ENCODE assay signal across 8 mouse cellular contexts in the genomic region with DNA sequence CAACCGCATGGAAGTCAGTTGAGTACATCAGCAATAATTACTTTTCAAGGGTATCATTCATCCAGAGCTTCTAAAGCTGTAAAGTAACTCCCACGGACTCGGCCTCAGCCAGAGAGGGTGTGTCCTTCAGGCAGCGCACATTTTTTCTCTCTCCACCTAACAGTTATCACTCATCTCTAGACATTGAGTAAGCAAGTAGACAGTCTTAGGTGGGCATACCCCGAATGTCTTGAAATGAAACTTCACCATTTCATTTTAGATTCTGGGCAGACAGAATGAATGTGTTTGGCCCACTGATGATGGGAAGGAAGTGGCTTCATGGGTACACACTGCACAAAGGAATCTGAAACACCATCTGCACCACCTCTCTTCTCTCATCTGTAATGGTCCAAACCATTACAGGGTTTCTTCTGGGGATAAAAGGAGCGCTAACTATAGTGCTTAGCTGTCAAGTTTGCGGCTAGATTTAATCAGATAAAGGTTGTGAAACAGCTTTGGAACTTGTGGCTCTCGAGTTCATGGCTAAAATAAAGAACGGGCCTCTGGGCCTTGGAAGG. TPM values are rescaled to one million over a fixed set of nuclear protein-coding genes. Genes with fewer than 3 reads are reported as not detected.
DNase-seq lines count a peak whose midpoint lies in the region; ATAC-seq and TF ChIP-seq lines count a peak whose summit lies in the region.

No protein-coding gene starts in this region.

- no peaks in the 10 kb centered on the region for H3K79me2 ChIP-seq in CH12.LX (replicated peaks; ENCODE audit: control insufficient read depth, extremely low read depth, insufficient read depth, poor library complexity, severe bottlenecking)

- dilution Hi-C loops in CH12.LX (cut with MboI; ENCODE audit: extremely low pct_ligation_motif_present, extremely low pct_unique_long_range_greater_than_20kb, low sequenced_read_pairs), result no loop called here

- intact Hi-C loops in heart, postnatal 14 days (cut with DNase I), result no loop called here

- H3K4me1 ChIP-seq in heart, embryonic 11.5 days (ENCODE audit: control insufficient read depth, insufficient read depth, low read length), result peaks cover 6% of the 10 kb centered on the region; the same call in 1 of the 2 replicates
- no peaks in the 10 kb centered on the region for H3K4me1 ChIP-seq in CH12.LX (ENCODE audit: control insufficient read depth in 1 of 2, insufficient read depth in 2 of 2)
- no peaks in the 10 kb centered on the region; the same call in 1 of the 2 replicates for H3K4me1 ChIP-seq in embryonic fibroblast, embryonic 13.5 days (ENCODE audit: control insufficient read depth, insufficient read depth, low read length)
- no peaks in the 10 kb centered on the region; the same call in 1 of the 2 replicates for H3K4me1 ChIP-seq in intestine, embryonic 15.5 days (replicated peaks)

- H3K36me3 ChIP-seq in heart, embryonic 11.5 days (ENCODE audit: control insufficient read depth, insufficient read depth, low read length), result no peaks in the 10 kb centered on the region
- no peaks in the 10 kb centered on the region for H3K36me3 ChIP-seq in CH12.LX (replicated peaks in 1 of 2; ENCODE audit: control insufficient read depth in 1 of 2, insufficient read depth in 1 of 2, low read length in 1 of 2)
- no peaks in the 10 kb centered on the region for H3K36me3 ChIP-seq in intestine, embryonic 15.5 days

- no peaks in the 10 kb centered on the region for H3K9me3 ChIP-seq in heart, embryonic 11.5 days (replicated peaks; ENCODE audit: control insufficient read depth, low read length)
- no peaks in the 10 kb centered on the region for H3K9me3 ChIP-seq in CH12.LX (replicated peaks; ENCODE audit: low read length)
- H3K9me3 ChIP-seq in intestine, embryonic 15.5 days, result no peaks in the 10 kb centered on the region

- no peak for TF ChIP-seq CTCF in CH12.LX (conservative IDR thresholded peaks at IDR 0.05 in 1 of 2, IDR thresholded peaks at IDR 0.05 in 1 of 2; ENCODE audit: low read depth in 2 of 2, low read length in 2 of 2)
- TF ChIP-seq CTCF in embryonic fibroblast, embryonic 13.5 days (IDR thresholded peaks at IDR 0.05; ENCODE audit: borderline replicate concordance, insufficient read depth, low read length), result no peak

- DNase-seq in heart, postnatal 14 days, result no peak
- DNase-seq in CH12.LX (ENCODE audit: extremely low read depth), result peak; percentile 24
- no peak for DNase-seq in adrenal gland, adult 18-20 months (ENCODE audit: low spot score in 2 of 2)
- no peak for DNase-seq in urinary bladder, postnatal 10 days (ENCODE audit: low spot score)

- in situ Hi-C loops in CH12.LX (cut with MboI; ENCODE audit: low pct_ligation_motif_present, low pct_unique_long_range_greater_than_20kb, low sequenced_read_pairs), result no loop called here

- ATAC-seq in heart, embryonic 11.5 days (replicated peaks; ENCODE audit: insufficient number of reproducible peaks, low FRiP score, low TSS enrichment), result no peak
- peak; percentile 60 for ATAC-seq in intestine, embryonic 15.5 days
- ATAC-seq in monocyte, adult 5-6 weeks (replicated peaks; ENCODE audit: insufficient number of reproducible peaks, low FRiP score, low TSS enrichment, poor library complexity, severe bottlenecking), result peak; percentile 49

- WGBS in heart, embryonic 11.5 days (ENCODE audit: insufficient replicate concordance), result 32% methylated on average over 9 of the region's 9 CpGs
- WGBS in intestine, embryonic 15.5 days, result 22% methylated on average over 9 of the region's 9 CpGs

- 0 out of 2 replicates have a peak overlapping the region, but pooled peaks have one; percentile 62 for H3K27ac ChIP-seq in heart, embryonic 11.5 days (ENCODE audit: low read depth, low read length)
- no peak overlapping the region for H3K27ac ChIP-seq in CH12.LX (ENCODE audit: insufficient read depth, low read depth)
- H3K27ac ChIP-seq in embryonic fibroblast, embryonic 13.5 days (ENCODE audit: insufficient read depth, low read length), result peak overlapping the region; percentile 80
- peak overlapping the region; percentile 84 for H3K27ac ChIP-seq in intestine, embryonic 15.5 days

- peak overlapping the region; percentile 64 for H3K4me3 ChIP-seq in heart, embryonic 11.5 days (ENCODE audit: low read depth, low read length)
- peak overlapping the region in 1 of 3 experiments; percentile 53 for H3K4me3 ChIP-seq in CH12.LX (replicated peaks in 1 of 3; ENCODE audit: low read depth in 2 of 3, low read length in 2 of 3, poor library complexity in 1 of 3)
- H3K4me3 ChIP-seq in embryonic fibroblast, embryonic 13.5 days (ENCODE audit: insufficient read depth, low read length), result peak overlapping the region; percentile 51; the same call in 1 of the 2 replicates
- peak overlapping the region; percentile 63 for H3K4me3 ChIP-seq in intestine, embryonic 15.5 days (replicated peaks)

- H3K9ac ChIP-seq in heart, embryonic 11.5 days (ENCODE audit: low read depth, low read length), result peak overlapping the region; percentile 75
- no peak overlapping the region for H3K9ac ChIP-seq in CH12.LX (ENCODE audit: insufficient read depth, low read depth)
- peak overlapping the region; percentile 70 for H3K9ac ChIP-seq in intestine, embryonic 15.5 days

- TF ChIP-seq POLR2A in CH12.LX (IDR thresholded peaks at IDR 0.05; ENCODE audit: low read depth, low read length), result no peak; the same call in 1 of the 2 replicates
- no peak for TF ChIP-seq POLR2A in embryonic fibroblast, embryonic 13.5 days (IDR thresholded peaks at IDR 0.05; ENCODE audit: low read depth, low read length)

- peak overlapping the region; percentile 98 for H3K4me2 ChIP-seq in heart, embryonic 11.5 days
- H3K4me2 ChIP-seq in CH12.LX (ENCODE audit: insufficient read depth, low read depth, poor library complexity, severe bottlenecking), result peak overlapping the region; percentile 26; the same call in 1 of the 2 replicates
- H3K4me2 ChIP-seq in intestine, embryonic 15.5 days (replicated peaks), result peak overlapping the region; percentile 95

- TF ChIP-seq RAD21 in CH12.LX (IDR thresholded peaks at IDR 0.05; ENCODE audit: low read depth, low read length), result no peak

- no peaks in the 10 kb centered on the region for H3K27me3 ChIP-seq in heart, embryonic 11.5 days (ENCODE audit: control insufficient read depth, insufficient read depth, low read length)
- H3K27me3 ChIP-seq in CH12.LX (replicated peaks), result no peaks in the 10 kb centered on the region
- H3K27me3 ChIP-seq in intestine, embryonic 15.5 days (replicated peaks), result no peaks in the 10 kb centered on the region

- no peak for TF ChIP-seq EP300 in CH12.LX (IDR thresholded peaks at IDR 0.05; ENCODE audit: low read length)

TF ChIP-seq in CH12.LX, 34 proteins besides CTCF, POLR2A, EP300 and RAD21:
- 0 out of 2 replicates have a peak, but pooled peaks have one; percentile 16 for TF ChIP-seq ZMIZ1 (IDR thresholded peaks at IDR 0.05; ENCODE audit: low read depth, low read length)
- TF ChIP-seq MAZ (IDR thresholded peaks at IDR 0.05; ENCODE audit: low read depth, low read length), result no peak

RNA-seq across cellular contexts. Expression of a gene that starts 0.3 kb away (rescaled TPM):
- 5.9 and 9.0 TPM in 2 replicates for polyA plus RNA-seq in heart, embryonic 11.5 days (2014; fragmentation: Nextera tagmentation; extraction: Ambion mirVana)
- total RNA-seq in heart, postnatal 14 days (2021), result 1 to 10 TPM; 7.6 to 7.8 TPM
- total RNA-seq in CH12.LX (2012; rRNA removed) (1.0 TPM in 2 replicates), CH12.LX (2014; rRNA removed) (1.5 and 2.0 TPM in 2 replicates)
- polyA plus RNA-seq in CH12.LX (2012; ENCODE audit: insufficient read length, low read depth), result 7.8 and 9.8 TPM in 2 replicates
- 36.1 and 42.1 TPM in 2 replicates for polyA plus RNA-seq in embryonic fibroblast, embryonic 13.5 days (2011; ENCODE audit: insufficient read length, low read depth, missing spikeins)
- 9.5 and 11.2 TPM in 2 replicates for polyA plus RNA-seq in intestine, embryonic 15.5 days (2015; fragmentation: Nextera tagmentation; extraction: Ambion mirVana)
- 20.5 to 65.1 TPM (median 21.5 TPM) in 3 replicates for total RNA-seq in monocyte, adult 5-6 weeks (2017)
- total RNA-seq in adrenal gland, adult 18-20 months (2021), result 10 to 100 TPM; 36.6 to 49.1 TPM

Comparison
In these comparisons a context has a peak if more than half of its experiments do, and no peak if none do; other contexts are left out.
1. H3K4me2 ChIP-seq: peak in every context shown above with its lines; median percentile 98 in heart, embryonic 11.5 days; 95 in intestine, embryonic 15.5 days; 26 in CH12.LX.